Mouse (Mus musculus): ENCODE measurements around the gene Zfr2. TPM values are rescaled to one million over a fixed set of nuclear protein-coding genes. Genes with fewer than 3 reads are reported as not detected.

The Zfr2 gene
- polyA plus RNA-seq, 1 experiment from 2014 or later = 31.0 TPM

- Histone ChIP-seq H3K9me3 (replicated peaks; ENCODE audit: control insufficient read depth, low read length, poor library complexity, severe bottlenecking) (no peaks in the 10 kb centered on the region), H3K36me3 (ENCODE audit: control insufficient read depth, insufficient read depth, low read length) (no peaks in the 10 kb centered on the region), H3K9ac (ENCODE audit: low read depth, low read length) (no peak overlapping the region; the same call in 1 of the 2 replicates), H3K4me3 (ENCODE audit: low read depth, low read length) (no peak overlapping the region), H3K4me2 (ENCODE audit: low read length) (no peak overlapping the region), H3K27me3 (ENCODE audit: control insufficient read depth, insufficient read depth, low read depth, low read length) (no peaks in the 10 kb centered on the region), H3K27ac (ENCODE audit: low read length) (no peak overlapping the region), H3K4me1 (ENCODE audit: control insufficient read depth, insufficient read depth, low read length) (peaks cover 15% of the 10 kb centered on the region)
- ATAC-seq = no peak
- 92% methylated on average over 14 of the region's 14 CpGs for WGBS
Observed at GRCm38 (mm10) chr10:81299585-81300351, 66.8 kb downstream of the Zfr2 start.

- no peak for ATAC-seq
- H3K9me3 ChIP-seq (replicated peaks; ENCODE audit: control insufficient read depth, low read length, poor library complexity, severe bottlenecking) = no peaks in the 10 kb centered on the region
- no peak overlapping the region for H3K4me3 ChIP-seq (ENCODE audit: low read depth, low read length)
- H3K4me2 ChIP-seq (ENCODE audit: low read length) = no peak overlapping the region
- H3K9ac ChIP-seq (ENCODE audit: low read depth, low read length) = no peak overlapping the region
- peaks cover 9% of the 10 kb centered on the region for H3K4me1 ChIP-seq (ENCODE audit: control insufficient read depth, insufficient read depth, low read length)
- no peak overlapping the region for H3K27ac ChIP-seq (ENCODE audit: low read length)
- H3K36me3 ChIP-seq (ENCODE audit: control insufficient read depth, insufficient read depth, low read length) = no peaks in the 10 kb centered on the region
- WGBS = 85% methylated on average over 9 of the region's 9 CpGs
- no peaks in the 10 kb centered on the region for H3K27me3 ChIP-seq (ENCODE audit: control insufficient read depth, insufficient read depth, low read depth, low read length)
Observed at GRCm38 (mm10) chr10:81300352-81300907, 67.5 kb downstream of the Zfr2 start.

DNA sequence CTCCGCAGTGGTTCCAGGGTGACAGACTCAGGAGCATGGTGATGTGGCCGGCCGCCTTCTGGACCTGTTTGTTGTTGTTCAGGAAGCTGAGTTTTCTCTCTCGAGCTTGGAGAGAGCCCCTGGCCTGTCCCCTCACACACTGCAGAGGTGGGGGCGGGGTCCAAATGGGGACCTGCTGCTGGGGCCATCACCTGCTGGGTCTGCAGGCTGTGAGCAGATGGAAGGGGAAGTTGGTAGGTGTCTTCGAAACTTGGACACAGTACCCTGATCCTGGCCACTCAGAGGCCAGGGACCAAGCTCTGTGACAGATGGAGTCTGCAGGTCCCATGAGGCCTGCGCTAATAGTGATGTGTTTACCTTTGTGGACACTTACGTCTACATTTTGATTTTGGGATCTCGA lies 68.4 kb downstream of the Zfr2 start:
- Histone ChIP-seq H3K9ac (ENCODE audit: low read depth, low read length) (no peak overlapping the region), H3K36me3 (ENCODE audit: control insufficient read depth, insufficient read depth, low read length) (peaks cover 7% of the 10 kb centered on the region), H3K27ac (ENCODE audit: low read length) (no peak overlapping the region), H3K4me3 (ENCODE audit: low read depth, low read length) (no peak overlapping the region), H3K27me3 (ENCODE audit: control insufficient read depth, insufficient read depth, low read depth, low read length) (no peaks in the 10 kb centered on the region), H3K9me3 (replicated peaks; ENCODE audit: control insufficient read depth, low read length, poor library complexity, severe bottlenecking) (no peaks in the 10 kb centered on the region), H3K4me2 (ENCODE audit: low read length) (no peak overlapping the region), H3K4me1 (ENCODE audit: control insufficient read depth, insufficient read depth, low read length) (peaks cover 5% of the 10 kb centered on the region)
- no peak for ATAC-seq
- 81% methylated on average over 9 of the region's 9 CpGs for WGBS

Small RNAs within 50 kb of the gene (microRNA-seq; reads per million reads assigned to microRNA genes)
- 17.8 reads per million, percentile 36 among the genes with 10 or more reads in this experiment for gene Mir3057

Other genes with a start within 250 kb of the Zfr2 start
- gene Gng7, start 218.2 kb upstream of the Zfr2 start, polyA plus RNA-seq (2015; fragmentation: Nextera tagmentation; extraction: Ambion mirVana) = 21.5 and 25.6 TPM in 2 replicates
- gene Diras1, start 207.5 kb upstream of the Zfr2 start, polyA plus RNA-seq (2015; fragmentation: Nextera tagmentation; extraction: Ambion mirVana) = 71.7 and 88.1 TPM in 2 replicates
- 52.8 and 55.7 TPM in 2 replicates for gene Slc39a3, start 195.7 kb upstream of the Zfr2 start, polyA plus RNA-seq (2015; fragmentation: Nextera tagmentation; extraction: Ambion mirVana)
- gene Sgta, start 173.0 kb upstream of the Zfr2 start, polyA plus RNA-seq (2015; fragmentation: Nextera tagmentation; extraction: Ambion mirVana) = 324 and 340 TPM in 2 replicates
- gene Thop1, start 163.1 kb upstream of the Zfr2 start, polyA plus RNA-seq (2015; fragmentation: Nextera tagmentation; extraction: Ambion mirVana) = 47.3 and 51.6 TPM in 2 replicates
- gene Creb3l3, start 134.3 kb upstream of the Zfr2 start, polyA plus RNA-seq (2015; fragmentation: Nextera tagmentation; extraction: Ambion mirVana) = 0.24 and 0.33 TPM in 2 replicates
- 227 and 233 TPM in 2 replicates for gene Map2k2, start 127.2 kb upstream of the Zfr2 start, polyA plus RNA-seq (2015; fragmentation: Nextera tagmentation; extraction: Ambion mirVana)
- 11.3 and 12.6 TPM in 2 replicates for gene Zbtb7a, start 97.9 kb upstream of the Zfr2 start, polyA plus RNA-seq (2015; fragmentation: Nextera tagmentation; extraction: Ambion mirVana)
- gene Pias4, start 65.2 kb upstream of the Zfr2 start, polyA plus RNA-seq (2015; fragmentation: Nextera tagmentation; extraction: Ambion mirVana) = 49.7 and 52.2 TPM in 2 replicates
- gene Eef2, start 56.5 kb upstream of the Zfr2 start, polyA plus RNA-seq (2015; fragmentation: Nextera tagmentation; extraction: Ambion mirVana) = 535 and 543 TPM in 2 replicates
- gene Dapk3, start 50.1 kb upstream of the Zfr2 start, polyA plus RNA-seq (2015; fragmentation: Nextera tagmentation; extraction: Ambion mirVana) = 52.5 and 58.3 TPM in 2 replicates
- not detected in 2 replicates for gene 4930442H23Rik, start 49.3 kb upstream of the Zfr2 start, polyA plus RNA-seq (2015; fragmentation: Nextera tagmentation; extraction: Ambion mirVana)
- gene Nmrk2, start 31.1 kb upstream of the Zfr2 start, polyA plus RNA-seq (2015; fragmentation: Nextera tagmentation; extraction: Ambion mirVana) = 0.19 TPM in 1 of 2 replicates, not detected in the other
- gene Atcay, start 2.3 kb upstream of the Zfr2 start, polyA plus RNA-seq (2015; fragmentation: Nextera tagmentation; extraction: Ambion mirVana) = 96.8 and 102 TPM in 2 replicates
- gene Matk, start 19.8 kb downstream of the Zfr2 start, polyA plus RNA-seq (2015; fragmentation: Nextera tagmentation; extraction: Ambion mirVana) = 43.3 and 67.9 TPM in 2 replicates
- gene Mrpl54, start 33.8 kb downstream of the Zfr2 start, polyA plus RNA-seq (2015; fragmentation: Nextera tagmentation; extraction: Ambion mirVana) = 128 and 130 TPM in 2 replicates
- 28.8 and 33.8 TPM in 2 replicates for gene Apba3, start 33.8 kb downstream of the Zfr2 start, polyA plus RNA-seq (2015; fragmentation: Nextera tagmentation; extraction: Ambion mirVana)
- 9.2 and 10.1 TPM in 2 replicates for gene Tjp3, start 58.4 kb downstream of the Zfr2 start, polyA plus RNA-seq (2015; fragmentation: Nextera tagmentation; extraction: Ambion mirVana)
- 135 and 147 TPM in 2 replicates for gene Pip5k1c, start 59.8 kb downstream of the Zfr2 start, polyA plus RNA-seq (2015; fragmentation: Nextera tagmentation; extraction: Ambion mirVana)
- gene Cactin, start 87.9 kb downstream of the Zfr2 start, polyA plus RNA-seq (2015; fragmentation: Nextera tagmentation; extraction: Ambion mirVana) = 27.6 and 28.3 TPM in 2 replicates
- 4.8 and 5.2 TPM in 2 replicates for gene Tbxa2r, start 95.6 kb downstream of the Zfr2 start, polyA plus RNA-seq (2015; fragmentation: Nextera tagmentation; extraction: Ambion mirVana)
- not detected in 2 replicates for gene Gipc3, start 110.1 kb downstream of the Zfr2 start, polyA plus RNA-seq (2015; fragmentation: Nextera tagmentation; extraction: Ambion mirVana)
- gene Hmg20b, start 117.3 kb downstream of the Zfr2 start, polyA plus RNA-seq (2015; fragmentation: Nextera tagmentation; extraction: Ambion mirVana) = 24.9 and 25.0 TPM in 2 replicates
- 17.2 and 18.1 TPM in 2 replicates for gene Mfsd12, start 124.3 kb downstream of the Zfr2 start, polyA plus RNA-seq (2015; fragmentation: Nextera tagmentation; extraction: Ambion mirVana)
- gene 4930404N11Rik, start 132.7 kb downstream of the Zfr2 start, polyA plus RNA-seq (2015; fragmentation: Nextera tagmentation; extraction: Ambion mirVana) = 0.63 and 0.80 TPM in 2 replicates
- gene Fzr1, start 145.4 kb downstream of the Zfr2 start, polyA plus RNA-seq (2015; fragmentation: Nextera tagmentation; extraction: Ambion mirVana) = 145 and 146 TPM in 2 replicates
- gene Dohh, start 151.3 kb downstream of the Zfr2 start, polyA plus RNA-seq (2015; fragmentation: Nextera tagmentation; extraction: Ambion mirVana) = 77.5 and 86.2 TPM in 2 replicates
- gene Gm48551, start 151.3 kb downstream of the Zfr2 start, polyA plus RNA-seq (2015; fragmentation: Nextera tagmentation; extraction: Ambion mirVana) = 6.1 and 8.2 TPM in 2 replicates
- 2.3 and 3.3 TPM in 2 replicates for gene Gm48552, start 155.8 kb downstream of the Zfr2 start, polyA plus RNA-seq (2015; fragmentation: Nextera tagmentation; extraction: Ambion mirVana)
- gene Smim24, start 159.9 kb downstream of the Zfr2 start, polyA plus RNA-seq (2015; fragmentation: Nextera tagmentation; extraction: Ambion mirVana) = 1.2 and 1.4 TPM in 2 replicates
- 15.4 and 17.2 TPM in 2 replicates for gene Nfic, start 222.5 kb downstream of the Zfr2 start, polyA plus RNA-seq (2015; fragmentation: Nextera tagmentation; extraction: Ambion mirVana)
- gene Celf5, start 249.6 kb downstream of the Zfr2 start, polyA plus RNA-seq (2015; fragmentation: Nextera tagmentation; extraction: Ambion mirVana) = 88.3 and 103 TPM in 2 replicates